Mouse (Mus musculus) telencephalon, adult 2 months (tissue): ENCODE results near the gene Tas2r114.

Experiments
- DNase-seq: peaks from one replicate; pipeline ENCODE4 v3.0.0-alpha.2; 2011; ENCODE audit warnings: low read depth, low spot score

The Tas2r114 gene

GRCm38 (mm10) chr6:131689963-131690362, at the start of gene Tas2r114:
Tas2r114 (minus strand) TSS chr6:131690063.
- no peak for DNase-seq

GRCm38 (mm10) chr6:131712803-131713202, 22.9 kb upstream of the Tas2r114 start:
- DNase-seq, result no peak

- DNase-seq, result no peak
Observed at GRCm38 (mm10) chr6:131687395-131687794, 2.5 kb downstream of the Tas2r114 start, which contains the start of gene Tas2r105. Tas2r105 (minus strand) TSS chr6:131687495.

- DNase-seq, result no peak
Observed at GRCm38 (mm10) chr6:131685644-131686043, 4.2 kb downstream of the Tas2r114 start, which contains the start of gene Tas2r104. Tas2r104 (minus strand) TSS chr6:131685744.

- DNase-seq, result no peak
Observed at GRCm38 (mm10) chr6:131678786-131679185, 11.1 kb downstream of the Tas2r114 start, which contains the start of gene Tas2r106. Tas2r106 (minus strand) TSS chr6:131678886.

- no peak for DNase-seq
Observed at GRCm38 (mm10) chr6:131660049-131660448, 29.8 kb downstream of the Tas2r114 start, which contains the start of gene Tas2r107. Tas2r107 (minus strand) TSS chr6:131660149.
